Mouse (Mus musculus) forebrain, postnatal 0 days (tissue): ENCODE measurements around the gene Itm2a. TPM values are rescaled to one million over a fixed set of nuclear protein-coding genes. Genes with fewer than 3 reads are reported as not detected.
A peak's percentile ranks its signal among the peaks of the same experiment; 100 is the strongest.

Experiments used
- ATAC-seq: fragments of 200-750 bp; cut with Nextera tagmentation; 2 replicates; pipeline ENCODE4 v1.8.0; 2017; ENCODE audit warnings: mild to moderate bottlenecking, moderate library complexity
- DNase-seq: peaks from one replicate; pipeline ENCODE4 v3.0.0-alpha.2; 2015
- H3K27ac ChIP-seq: fragments of 300-500 bp; sonication (generic); 2 replicates; pipeline ENCODE4 v1.5.1; 2014; ENCODE audit warnings: low read depth, mild to moderate bottlenecking, antibody characterized with exemption, low read length, moderate library complexity, mixed read lengths
- H3K27me3 ChIP-seq: fragments of 300-500 bp; sonication (generic); 2 replicates; pipeline ENCODE4 v1.6.1; 2014; ENCODE audit warnings: mild to moderate bottlenecking, low read length, mixed read lengths; ENCODE audit not compliant: insufficient read depth
- H3K36me3 ChIP-seq: fragments of 300-500 bp; sonication (generic); 2 replicates; pipeline ENCODE4 v1.6.1; 2014; ENCODE audit warnings: mild to moderate bottlenecking, moderate library complexity; ENCODE audit not compliant: insufficient read depth
- H3K4me1 ChIP-seq: fragments of 300-500 bp; sonication (generic); 2 replicates; pipeline ENCODE4 v1.6.1; 2014; ENCODE audit warnings: antibody characterized with exemption; ENCODE audit not compliant: insufficient read depth
- H3K4me2 ChIP-seq: fragments of 300-500 bp; sonication (generic); 2 replicates; pipeline ENCODE4 v1.6.1; 2014; ENCODE audit warnings: low read depth, mild to moderate bottlenecking, moderate library complexity
- H3K4me3 ChIP-seq: fragments of 300-500 bp; sonication (generic); 2 replicates; pipeline ENCODE4 v1.5.1; 2014; ENCODE audit warnings: low read depth, low read length, mixed read lengths
- H3K9ac ChIP-seq: fragments of 300-500 bp; sonication (generic); 2 replicates; pipeline ENCODE4 v1.6.1; 2014; ENCODE audit warnings: mild to moderate bottlenecking
- H3K9me3 ChIP-seq: fragments of 300-500 bp; sonication (generic); 2 replicates; pipeline ENCODE4 v1.6.1; 2016; ENCODE audit warnings: low read length
- CTCF ChIP-seq: sonication (generic); IDR thresholded peaks from 2 replicates; pipeline ENCODE4 v1.5.1; 2016; ENCODE audit warnings: antibody characterized with exemption, control low read depth, low read depth
- WGBS: fragments of 180-500 bp; shearing (Covaris S2); extraction: QIAGEN DNeasy Blood & Tissue Kit; methylation state at CpG from one replicate; pipeline ENCODE4 v1.1.7; 2014; 5-methylcytosine and 5-hydroxymethylcytosine counted together
- polyA plus RNA-seq: library from polyadenylated mRNA; unstranded; fragments of >200 nt; fragmentation: Nextera tagmentation; extraction: Ambion mirVana; gene quantifications from 2 replicates; pipeline ENCODE4 v1.2.1, GENCODE M21; 2015
- total RNA-seq: library from RNA; depleted of rRNA; stranded (reverse); fragments of >200 nt; gene quantifications from 2 replicates; pipeline ENCODE4 v1.2.3, GENCODE M21; 2014; rRNA removed

The Itm2a gene
- total RNA-seq: 50.5 and 61.6 TPM in 2 replicates
- polyA plus RNA-seq: 166 and 196 TPM in 2 replicates

- Histone ChIP-seq H3K9ac (peak within 1 kb of the TSS; percentile 44), H3K27me3 (no peaks in the 10 kb centered on the region), H3K4me1 (no peaks in the 10 kb centered on the region), H3K9me3 (no peaks in the 10 kb centered on the region), H3K36me3 (no peaks in the 10 kb centered on the region), H3K27ac (no peak within 1 kb of the TSS), H3K4me2 (peak within 1 kb of the TSS; percentile 61), H3K4me3 (peak within 1 kb of the TSS; percentile 49)
- peak; percentile 43 for DNase-seq
- ATAC-seq: peak; percentile 92
- TF ChIP-seq CTCF: no peak
- 27% methylated on average over 30 of the region's 30 CpGs for WGBS
These were observed at the start of gene Itm2a for GRCm38 (mm10) chrX:107402915-107403912. TSS of gene Itm2a (minus strand) at chrX:107403376.

DNA sequence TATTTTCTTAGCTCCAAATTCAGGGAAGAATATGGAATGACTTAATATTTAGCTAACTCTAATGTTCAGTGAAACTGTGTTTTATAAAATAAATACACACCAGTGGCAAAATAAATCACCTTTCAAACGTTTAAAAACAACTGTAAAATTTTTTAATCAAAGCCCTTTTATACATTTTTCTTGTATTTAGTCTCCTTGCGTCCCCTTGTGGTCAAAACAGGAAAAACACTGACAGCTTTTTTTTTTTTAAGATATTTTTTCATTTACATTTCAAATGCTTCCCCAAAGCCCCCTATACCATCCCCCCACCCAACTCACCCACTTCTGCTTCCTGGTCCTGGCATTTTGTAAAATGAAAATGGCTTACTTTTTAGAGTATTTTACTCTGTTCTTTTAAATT, 32.7 kb upstream of the Itm2a start:
- H3K9ac ChIP-seq: no peak overlapping the region
- no peaks in the 10 kb centered on the region for H3K4me1 ChIP-seq
- ATAC-seq: no peak
- peak; percentile 52 for TF ChIP-seq CTCF
- no peak overlapping the region for H3K4me3 ChIP-seq
- H3K9me3 ChIP-seq: no peaks in the 10 kb centered on the region
- no peaks in the 10 kb centered on the region for H3K27me3 ChIP-seq
- 4% methylated on average over 2 of the region's 2 CpGs for WGBS
- peak; percentile 30 for DNase-seq
- no peak overlapping the region for H3K27ac ChIP-seq
- H3K4me2 ChIP-seq: no peak overlapping the region
- no peaks in the 10 kb centered on the region for H3K36me3 ChIP-seq

DNA sequence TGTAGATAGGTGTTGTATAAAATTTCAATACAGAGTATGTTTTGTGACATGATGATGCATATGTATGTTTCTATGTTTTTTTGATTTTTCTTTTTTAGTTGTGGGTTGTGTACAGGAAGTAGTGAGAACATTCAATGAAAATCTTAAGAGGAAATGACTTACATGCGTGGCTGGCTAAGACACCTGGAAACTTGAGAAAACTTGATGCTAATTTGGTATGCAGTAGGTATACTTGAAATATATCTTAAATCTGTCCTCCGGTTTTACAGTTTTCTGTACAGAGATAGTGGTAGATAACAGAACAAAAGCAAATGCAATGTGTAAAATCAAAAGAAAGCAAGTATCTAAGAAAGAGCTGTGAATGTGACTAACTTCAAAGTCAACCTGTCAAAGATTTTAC, 18.1 kb upstream of the Itm2a start:
- DNase-seq: no peak
- H3K9me3 ChIP-seq: no peaks in the 10 kb centered on the region

DNA sequence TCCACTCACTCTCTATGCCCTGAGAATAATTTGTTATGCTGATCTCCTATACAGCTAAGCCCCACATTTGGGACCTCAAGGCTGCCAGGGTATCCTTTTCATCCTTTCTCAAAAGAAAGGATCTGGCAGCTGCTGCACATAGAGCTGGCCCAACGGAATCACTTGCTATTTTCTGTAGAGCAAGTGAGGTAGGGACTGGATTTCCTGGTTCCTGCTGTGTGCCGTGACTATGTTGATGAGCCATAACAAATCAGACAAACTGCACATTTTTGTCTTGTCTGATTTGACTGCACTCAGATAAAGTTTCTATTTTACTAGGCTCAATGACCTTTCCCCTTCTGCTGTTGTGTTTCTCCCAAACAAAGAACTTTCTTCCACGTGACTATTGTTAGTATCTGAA, 14.2 kb upstream of the Itm2a start:
- H3K27me3 ChIP-seq: no peaks in the 10 kb centered on the region
- no peak for TF ChIP-seq CTCF
- H3K4me1 ChIP-seq: no peaks in the 10 kb centered on the region
- no peak overlapping the region for H3K27ac ChIP-seq
- no peak for DNase-seq
- no peaks in the 10 kb centered on the region for H3K9me3 ChIP-seq
- H3K36me3 ChIP-seq: no peaks in the 10 kb centered on the region
- H3K9ac ChIP-seq: no peak overlapping the region
- 28% methylated on average over 3 of the region's 3 CpGs for WGBS
- ATAC-seq: no peak
- H3K4me3 ChIP-seq: no peak overlapping the region
- no peak overlapping the region for H3K4me2 ChIP-seq

More for the DNA sequence above, 18.1 kb upstream of the Itm2a start:
- WGBS: 90% methylated on average over 2 of the region's 2 CpGs
- no peak for TF ChIP-seq CTCF
- Histone ChIP-seq H3K4me3 (no peak overlapping the region), H3K36me3 (no peaks in the 10 kb centered on the region), H3K9ac (no peak overlapping the region), H3K4me1 (no peaks in the 10 kb centered on the region), H3K27ac (no peak overlapping the region), H3K4me2 (no peak overlapping the region), H3K27me3 (no peaks in the 10 kb centered on the region)
- ATAC-seq: no peak

DNA sequence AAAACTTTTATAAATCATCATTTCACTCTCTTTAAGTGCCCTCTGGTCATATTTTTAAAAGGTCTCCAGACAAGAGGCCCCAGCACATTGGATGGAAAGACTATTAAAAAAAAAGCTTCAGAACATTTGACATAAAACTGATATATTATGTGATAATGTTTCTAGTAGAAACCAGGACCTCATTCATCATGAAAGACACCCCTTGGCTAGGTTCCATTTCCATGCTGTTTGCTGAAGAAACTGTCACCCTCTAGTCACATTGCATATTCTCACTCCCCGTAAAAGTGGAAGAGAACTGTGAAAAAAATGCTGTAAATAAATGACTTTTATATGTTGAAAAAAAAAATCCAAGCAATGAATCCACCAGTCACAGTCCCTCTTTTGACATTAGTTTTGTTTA, 12.8 kb upstream of the Itm2a start:
- DNase-seq (no peak), ATAC-seq (no peak)
- H3K36me3 ChIP-seq: no peaks in the 10 kb centered on the region
- H3K27me3 ChIP-seq: no peaks in the 10 kb centered on the region
- no peak for TF ChIP-seq CTCF
- no peaks in the 10 kb centered on the region for H3K4me1 ChIP-seq
- no peaks in the 10 kb centered on the region for H3K9me3 ChIP-seq
- H3K4me2 ChIP-seq: no peak overlapping the region
- 66% methylated on average over 1 of the region's 1 CpGs for WGBS
- H3K27ac ChIP-seq: no peak overlapping the region
- no peak overlapping the region for H3K4me3 ChIP-seq
- no peak overlapping the region for H3K9ac ChIP-seq

- Histone ChIP-seq H3K27me3 (no peaks in the 10 kb centered on the region), H3K4me1 (no peaks in the 10 kb centered on the region), H3K9ac (no peak overlapping the region), H3K4me3 (peak overlapping the region; percentile 49), H3K36me3 (no peaks in the 10 kb centered on the region), H3K9me3 (no peaks in the 10 kb centered on the region), H3K27ac (no peak overlapping the region), H3K4me2 (peak overlapping the region; percentile 61)
- no peak for ATAC-seq
- no peak for TF ChIP-seq CTCF
- peak; percentile 26 for DNase-seq
- 28% methylated on average over 18 of the region's 18 CpGs for WGBS
These were observed 695 bp downstream of the Itm2a start for GRCm38 (mm10) chrX:107402481-107402880.

DNA sequence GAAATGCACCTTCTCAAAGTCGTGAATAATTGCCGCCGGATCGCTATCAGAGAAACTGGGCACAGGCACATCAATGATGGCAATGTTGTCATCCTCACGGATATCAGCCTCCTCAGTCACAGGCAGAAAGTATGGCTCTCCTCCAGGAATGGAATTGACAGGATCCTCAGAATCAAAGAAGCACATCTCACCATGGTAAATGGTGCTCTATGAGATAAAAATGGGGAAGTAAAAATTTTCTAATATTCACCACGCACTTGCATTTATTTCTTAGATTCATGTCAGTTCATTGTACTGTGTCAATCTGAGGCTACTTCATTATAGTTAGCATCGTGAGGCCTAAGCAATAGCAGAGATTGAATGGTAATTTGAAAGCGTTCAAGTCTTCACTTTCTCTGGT, 4.1 kb downstream of the Itm2a start:
- Histone ChIP-seq H3K4me3 (no peak overlapping the region), H3K9ac (no peak overlapping the region), H3K4me2 (no peak overlapping the region), H3K27me3 (no peaks in the 10 kb centered on the region), H3K27ac (no peak overlapping the region), H3K36me3 (no peaks in the 10 kb centered on the region), H3K9me3 (no peaks in the 10 kb centered on the region), H3K4me1 (no peaks in the 10 kb centered on the region)
- no peak for DNase-seq
- no peak for TF ChIP-seq CTCF
- 74% methylated on average over 8 of the region's 8 CpGs for whole genome bisulfite sequencing
- no peak for ATAC-seq
